Mouse (Mus musculus): ENCODE results near the gene Nfib.

Gene Nfib

DNA sequence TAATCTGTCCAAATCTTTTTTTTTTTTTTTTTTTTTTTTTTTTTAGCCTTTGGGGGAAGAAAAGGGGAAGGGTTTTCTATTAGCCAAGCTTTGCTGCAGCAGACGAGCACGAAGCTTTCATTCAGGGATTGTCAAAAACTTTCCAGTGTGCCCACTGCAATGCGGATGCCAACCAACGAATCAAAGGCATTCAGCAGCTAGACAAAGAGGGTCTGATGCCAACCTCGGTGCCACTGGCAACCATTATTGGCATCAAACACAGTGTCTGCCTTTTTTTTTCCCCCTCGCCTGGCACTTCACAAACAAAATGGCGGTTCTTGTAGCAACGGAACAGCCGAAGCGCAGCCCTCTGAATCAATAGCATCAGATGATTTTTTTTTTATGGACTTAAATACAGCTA is 210.7 kb downstream of the Nfib start:
- no peak for DNase-seq

DNA sequence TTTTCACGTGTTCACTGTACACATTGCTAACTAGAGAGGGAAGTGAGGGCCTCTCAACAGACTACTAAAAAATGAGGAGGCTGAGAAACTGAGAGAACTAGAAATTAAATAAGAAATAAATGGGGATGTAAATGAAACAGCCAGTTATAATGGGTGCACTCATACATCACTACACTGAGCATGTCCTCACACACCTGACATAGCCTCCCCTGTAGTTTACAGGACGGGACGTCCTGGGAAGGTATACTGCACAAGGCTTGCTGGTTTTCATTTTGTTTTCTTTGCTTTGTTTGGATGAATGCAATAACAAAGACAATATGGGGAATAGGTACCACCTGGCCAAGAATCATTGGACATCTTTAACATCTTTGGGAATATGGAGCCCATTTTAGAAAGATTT is 211.1 kb downstream of the Nfib start:
- no peak for DNase-seq

DNA sequence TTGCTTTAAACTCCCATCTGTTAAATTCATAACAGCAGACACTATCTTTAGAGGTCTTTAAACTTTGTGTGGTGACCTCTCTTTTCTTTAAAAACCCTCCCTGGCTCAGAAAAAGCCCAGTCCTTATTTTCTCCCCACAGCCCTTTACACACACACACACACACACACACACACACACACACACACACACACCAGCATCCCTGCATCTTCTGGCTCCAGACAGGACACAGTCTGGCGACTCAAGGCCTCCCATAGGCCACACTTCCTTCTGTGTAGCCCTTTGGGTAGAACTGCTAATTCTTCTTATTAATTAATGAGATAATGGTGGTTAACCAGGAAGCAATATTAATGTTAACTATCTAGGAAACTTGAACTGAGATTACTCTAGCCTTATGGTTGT is 211.7 kb downstream of the Nfib start:
- no peak for DNase-seq

DNA sequence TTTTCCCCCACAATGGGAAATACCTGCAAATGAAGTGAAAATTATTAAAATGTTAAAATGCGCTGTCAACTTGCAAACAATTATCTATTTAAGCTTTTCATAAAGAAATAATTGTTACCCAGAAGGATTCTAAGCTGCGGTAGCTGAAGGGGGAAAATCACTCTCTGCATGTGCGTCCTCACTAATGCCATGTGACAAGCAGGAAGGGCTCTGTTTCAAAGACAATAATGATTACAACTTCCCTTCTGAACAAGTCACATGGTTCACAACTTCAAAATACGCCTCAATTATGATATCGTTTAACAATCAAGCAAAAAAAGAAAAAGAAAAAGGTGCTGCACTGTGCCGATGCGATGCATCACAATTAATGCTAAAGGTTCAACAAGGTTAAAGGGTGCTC is 212.2 kb downstream of the Nfib start:
- no peak for DNase-seq

DNA sequence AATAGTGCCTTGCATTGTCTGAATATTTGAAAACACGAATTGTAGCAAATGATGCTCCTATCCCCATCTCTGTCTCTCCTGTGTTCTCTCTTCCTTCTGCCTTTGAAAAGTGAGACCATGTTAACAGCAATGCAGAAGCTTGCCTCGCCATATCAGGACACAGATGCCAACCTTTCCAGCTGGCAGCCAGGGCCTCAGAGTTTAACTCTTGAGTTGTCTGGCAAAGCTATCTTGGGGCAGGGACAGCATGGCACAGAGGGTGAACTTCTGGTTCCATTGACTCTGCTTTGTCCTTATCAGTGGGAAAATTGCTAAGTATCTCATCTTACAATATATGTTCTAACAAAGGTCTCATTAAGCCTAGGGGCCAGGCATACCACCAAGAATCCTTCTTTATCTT is 212.8 kb downstream of the Nfib start:
- no peak for DNase-seq

DNA sequence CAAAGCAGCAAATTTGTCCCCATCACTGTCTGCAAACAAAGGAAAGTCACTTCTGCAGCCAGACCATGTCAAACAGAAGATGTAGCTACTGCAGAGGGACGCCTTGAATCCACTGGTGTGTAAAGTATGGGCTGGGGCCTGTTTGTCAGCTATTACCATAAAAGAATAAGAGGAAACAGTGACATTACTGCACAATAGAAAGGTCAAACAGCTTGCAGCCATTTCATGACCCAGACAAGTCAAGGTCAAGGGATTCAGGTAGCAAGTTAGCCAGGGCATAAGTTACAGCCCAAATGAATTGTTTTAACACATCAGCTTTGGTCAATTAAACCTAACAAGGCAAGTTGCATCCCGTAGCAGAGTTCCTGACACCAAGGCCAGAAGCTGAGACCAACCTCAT is 215.6 kb downstream of the Nfib start:
- no peak for DNase-seq

DNA sequence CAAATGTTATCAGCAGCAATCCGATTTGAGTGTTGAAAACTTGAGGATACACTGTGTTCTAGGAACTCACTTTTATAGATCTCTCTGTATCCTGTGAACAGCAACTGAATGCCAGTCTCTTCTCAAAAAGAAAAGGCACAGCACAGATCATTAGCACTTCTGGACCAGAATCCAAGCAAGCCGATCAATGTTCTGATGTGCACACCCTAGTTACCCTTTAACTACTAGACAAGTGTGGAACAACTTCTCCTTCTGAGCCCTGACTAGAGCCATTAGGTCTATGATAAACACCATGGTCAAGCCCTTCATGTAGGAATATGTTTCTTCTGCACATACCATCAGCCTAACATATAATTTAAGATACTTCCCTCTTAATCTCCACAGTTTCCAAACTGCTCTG is 219.6 kb downstream of the Nfib start:
- peak in 1 of 2 experiments; percentile 25 for DNase-seq

DNA sequence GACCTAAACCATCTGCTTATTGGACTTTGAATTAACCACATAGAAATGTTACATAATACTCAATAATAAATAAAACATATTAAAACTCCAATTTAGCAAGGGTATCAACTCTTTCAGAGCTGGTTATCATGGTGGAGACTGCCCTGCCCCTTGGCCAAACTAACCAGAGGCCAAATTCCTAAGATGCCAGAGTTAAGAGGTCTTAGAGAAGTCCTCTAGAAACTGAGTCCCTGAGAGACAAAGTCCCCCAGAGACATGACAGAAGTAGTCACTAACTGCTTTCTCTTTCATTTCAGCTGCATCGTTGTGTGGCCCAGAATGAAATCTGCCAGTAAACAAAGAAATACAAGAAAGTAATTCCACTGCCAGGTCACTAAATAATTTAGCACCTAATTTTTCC is 221.7 kb downstream of the Nfib start:
- no peak for DNase-seq

DNA sequence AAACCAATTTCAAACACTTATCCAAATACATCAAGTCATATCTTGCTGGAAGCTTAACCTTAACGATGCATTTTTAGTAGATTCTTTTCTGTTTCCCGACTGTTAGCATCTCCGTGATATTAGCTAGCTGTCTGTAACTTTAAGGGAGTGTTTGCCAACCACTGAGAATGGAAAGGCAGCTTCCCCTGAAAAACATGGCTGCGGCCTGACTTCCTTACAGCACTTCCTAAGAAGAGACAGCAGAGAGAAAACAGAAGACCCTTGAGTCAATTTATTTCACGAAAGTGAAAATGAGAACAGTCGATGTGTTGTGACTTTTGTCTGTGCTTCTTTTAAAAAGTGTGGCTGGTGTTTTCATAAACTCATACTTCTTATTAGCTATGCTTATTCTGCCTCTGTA is 222.3 kb downstream of the Nfib start:
- no peak for DNase-seq

DNA sequence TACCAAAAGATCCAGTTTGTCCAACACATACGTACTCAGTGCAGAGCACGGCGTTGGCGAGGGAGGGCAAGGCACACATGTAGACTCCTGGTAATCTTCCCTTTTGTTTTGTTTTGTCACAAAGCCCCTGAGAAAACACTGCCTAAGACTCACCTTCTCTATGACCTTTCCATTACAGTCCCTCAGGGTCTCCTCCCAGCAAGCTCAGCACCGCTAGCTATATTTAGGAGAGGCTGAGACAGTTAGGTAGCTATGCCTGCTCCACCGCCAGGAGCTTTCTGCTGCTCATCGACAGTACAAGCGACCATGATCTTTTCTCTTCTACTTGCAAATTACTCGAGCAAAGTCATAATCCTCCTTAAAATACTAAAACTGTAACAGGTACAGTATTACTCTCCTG is 224.9 kb downstream of the Nfib start:
- DNase-seq = no peak

DNA sequence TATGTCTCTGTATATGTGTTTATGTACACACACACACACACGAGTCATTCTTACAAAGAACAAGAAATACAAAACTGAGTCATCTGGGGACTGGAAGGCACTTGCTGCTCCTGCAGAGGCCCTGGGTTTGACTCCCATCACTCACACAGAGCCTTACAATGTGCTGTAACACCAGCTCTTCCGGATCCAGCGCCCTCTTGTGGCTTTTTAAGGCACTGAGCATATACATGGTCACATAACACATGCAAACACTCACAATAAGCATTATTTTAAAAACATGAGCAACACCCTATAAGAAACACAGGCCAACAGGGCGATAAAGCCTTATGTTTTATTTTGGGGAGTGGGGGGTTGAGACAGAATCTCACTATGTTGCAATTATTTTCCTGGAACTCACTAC is 226.2 kb downstream of the Nfib start:
- no peak for DNase-seq

DNA sequence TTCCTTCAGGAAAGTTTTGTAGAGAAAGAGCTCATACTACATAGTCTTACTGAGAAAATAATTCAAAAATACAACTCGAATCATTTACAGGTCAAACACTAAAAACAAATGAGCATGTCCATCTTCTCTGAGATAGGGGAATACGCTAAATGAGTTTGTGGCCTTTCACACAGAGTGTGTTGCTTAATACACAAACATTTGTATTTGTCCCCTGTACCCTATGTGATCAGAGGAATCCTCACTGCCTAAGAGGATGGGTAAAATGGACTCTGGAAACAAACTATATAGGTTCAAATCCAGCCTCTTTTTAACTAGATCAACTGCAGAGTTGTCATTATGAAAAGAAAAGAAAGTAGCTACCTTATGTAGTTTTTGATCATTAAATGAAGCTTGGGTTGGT is 227.8 kb downstream of the Nfib start:
- DNase-seq = no peak

DNA sequence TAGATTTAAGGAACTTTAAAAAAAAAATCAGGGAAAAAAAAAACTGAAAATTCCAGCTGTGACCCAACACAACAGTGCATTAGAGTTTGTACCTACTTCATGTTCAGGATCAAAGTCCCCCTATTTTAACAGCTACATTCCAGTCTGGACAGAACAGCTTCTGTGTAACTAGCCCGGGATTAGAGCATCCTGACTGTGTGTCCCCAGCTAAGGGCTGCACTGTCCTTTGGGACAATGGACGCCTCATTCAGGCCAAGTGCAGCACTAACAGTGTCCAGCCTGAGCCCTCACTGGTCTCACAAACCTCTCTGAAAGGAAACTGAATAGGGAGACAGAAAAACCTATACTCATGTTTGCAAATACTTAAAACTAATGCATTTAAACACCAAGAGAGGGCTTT is 229.1 kb downstream of the Nfib start:
- no peak for DNase-seq

DNA sequence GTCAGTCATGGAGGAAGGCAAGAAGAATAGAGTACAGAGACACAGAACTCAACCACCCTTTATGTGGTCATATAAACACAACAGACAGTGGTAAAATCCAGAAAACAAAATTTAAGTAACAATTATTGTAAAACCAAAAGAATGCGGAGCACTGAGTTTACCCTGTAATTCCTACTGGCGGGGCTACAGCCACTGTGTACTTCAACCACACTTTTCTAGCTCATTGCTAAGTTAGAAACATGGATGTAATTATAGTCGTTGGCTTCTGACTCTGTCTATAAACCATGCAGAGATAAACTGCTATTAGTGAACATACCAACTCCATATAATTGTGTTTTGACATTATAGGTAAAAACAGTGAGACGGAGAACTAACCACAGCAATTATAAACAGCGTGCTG is 231.2 kb downstream of the Nfib start:
- no peak for DNase-seq

DNA sequence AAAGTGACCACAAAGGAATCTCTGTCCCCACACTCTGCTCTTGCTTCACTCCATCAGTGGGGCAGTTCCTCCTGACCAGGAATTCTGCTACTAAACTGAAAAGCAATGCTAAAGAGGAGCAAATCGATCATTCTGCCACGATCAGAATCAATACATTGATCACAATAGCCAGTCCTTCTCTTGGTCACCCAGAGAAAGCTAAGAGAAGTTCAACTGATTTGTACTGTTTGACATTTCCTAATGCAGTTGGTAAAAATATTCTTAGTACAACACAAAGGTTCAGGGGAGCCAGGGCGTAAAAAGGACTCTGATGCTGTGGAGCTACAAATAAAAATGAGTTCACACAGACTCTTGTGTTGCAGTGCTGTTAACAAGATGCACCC is 234.6 kb downstream of the Nfib start:
- no peak for DNase-seq

DNA sequence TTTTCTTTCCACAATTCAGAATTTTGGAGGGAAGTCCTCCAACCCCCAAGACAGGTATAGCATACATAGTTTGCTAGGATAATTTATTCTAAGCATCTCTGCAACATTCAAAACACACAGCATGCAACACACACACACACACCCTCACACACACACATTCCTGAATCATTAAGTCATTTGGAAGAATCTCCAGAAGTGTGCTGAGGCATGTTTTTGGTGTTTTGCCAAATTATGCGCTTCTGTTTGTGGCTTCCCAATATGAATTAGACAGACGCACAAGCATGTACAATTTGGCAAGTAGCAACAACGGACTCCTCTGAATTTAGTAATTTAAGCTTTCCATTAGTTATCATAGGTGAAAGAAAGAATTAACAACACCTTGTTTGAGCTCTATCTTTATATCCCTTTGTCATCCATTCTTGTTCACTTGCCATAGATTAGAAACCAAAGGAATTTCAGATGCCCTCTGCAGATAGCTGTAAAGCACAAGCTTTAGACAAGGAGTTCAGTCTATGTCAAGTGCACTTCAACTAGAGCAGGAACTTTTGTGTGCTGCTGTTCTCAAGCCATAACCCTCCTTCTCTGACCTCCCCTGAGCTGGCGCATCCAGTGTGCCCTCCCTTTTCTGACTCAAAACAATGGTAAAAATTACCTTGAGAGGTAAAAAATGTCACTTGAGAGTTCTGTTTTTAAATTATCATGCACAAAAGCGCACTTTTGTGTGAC is 235.2 kb downstream of the Nfib start:
- DNase-seq = no peak

DNA sequence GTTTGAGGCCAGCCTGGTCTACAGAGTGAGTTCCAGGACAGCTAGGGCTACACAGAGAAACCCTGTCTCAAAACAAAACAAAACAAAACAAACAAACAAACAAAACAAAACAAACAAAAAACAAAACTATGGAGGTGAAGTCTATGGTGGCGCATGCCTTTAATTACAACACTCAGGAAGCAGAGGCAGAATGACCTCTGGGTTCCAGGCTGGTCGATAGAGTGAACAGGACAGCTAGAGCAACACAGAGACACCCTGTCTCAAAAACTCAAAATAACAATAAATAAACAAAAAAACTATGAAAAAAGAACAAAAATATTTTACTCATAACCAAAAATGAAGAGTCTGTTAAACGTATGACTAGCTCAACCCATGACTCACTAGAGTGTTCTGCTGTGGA is 236.6 kb downstream of the Nfib start:
- DNase-seq = no peak

DNA sequence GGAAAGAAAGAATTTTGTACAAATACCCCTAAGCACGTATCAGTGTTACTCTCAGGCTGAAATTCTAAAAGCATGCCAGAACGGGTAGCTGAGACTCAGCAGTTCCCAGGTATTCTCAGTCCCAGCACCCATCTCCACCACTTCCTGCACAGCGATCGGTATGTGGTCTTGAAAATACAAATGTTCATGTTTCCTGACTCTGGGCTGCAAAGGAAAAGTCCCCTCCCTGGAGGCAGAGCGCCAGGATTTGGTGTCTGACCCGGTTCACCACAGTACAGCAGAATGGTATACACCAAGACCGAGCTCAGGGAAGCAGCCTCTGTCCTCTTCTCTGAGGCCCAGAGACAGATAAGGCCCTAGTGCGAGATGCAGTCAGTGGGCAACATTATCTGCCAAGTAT is 238.8 kb downstream of the Nfib start:
- DNase-seq = peak; percentile 53 to 63

DNA sequence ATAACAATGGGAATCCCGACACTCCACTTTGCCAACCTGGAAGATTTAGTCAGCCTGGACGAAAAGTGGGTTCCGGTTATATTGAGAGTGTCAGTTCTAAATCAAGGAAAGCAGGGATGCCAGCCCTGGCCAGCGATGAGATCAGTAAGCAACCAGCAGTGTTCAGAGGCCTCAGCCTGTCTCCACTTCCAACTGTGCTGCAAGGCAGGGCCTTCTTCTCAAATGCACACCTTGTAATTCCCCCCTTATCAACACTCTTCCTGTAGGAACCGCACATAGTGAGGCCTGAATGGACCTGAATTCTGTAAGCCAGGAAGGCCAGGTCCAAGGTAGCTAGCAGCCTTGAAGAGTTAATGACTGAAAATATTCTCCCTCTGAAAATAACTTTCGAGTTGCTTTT is 239.4 kb downstream of the Nfib start:
- DNase-seq = peak; percentile 43 to 50

DNA sequence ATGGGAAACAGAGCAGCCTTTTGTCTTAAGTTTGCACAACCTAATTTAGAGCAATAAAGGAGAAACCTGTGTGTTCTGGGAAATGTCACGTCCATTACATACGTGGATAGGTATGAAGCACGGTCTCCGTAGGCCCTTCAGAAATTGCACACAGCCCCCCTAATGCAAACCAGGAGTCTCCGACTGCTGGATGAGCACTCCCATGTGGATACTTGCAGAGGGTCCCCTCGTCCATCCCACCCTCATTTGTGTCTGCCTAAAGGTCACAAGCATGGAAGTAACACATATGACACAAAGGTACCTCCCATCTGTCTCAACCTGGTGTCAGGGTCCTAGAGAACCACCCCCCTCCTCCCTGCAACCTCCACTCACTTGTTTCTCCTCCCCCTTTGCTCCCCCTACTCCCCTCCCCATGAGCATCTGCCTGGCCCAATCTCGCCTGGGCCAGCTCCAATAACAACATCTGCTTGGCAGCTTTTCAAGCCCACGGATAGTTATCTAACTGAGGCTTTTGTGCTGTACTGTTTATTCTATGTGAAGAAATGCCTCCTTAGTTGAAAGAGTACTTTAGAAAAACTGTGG is 241.4 kb downstream of the Nfib start:
- peak; percentile 45 to 62 for DNase-seq

DNA sequence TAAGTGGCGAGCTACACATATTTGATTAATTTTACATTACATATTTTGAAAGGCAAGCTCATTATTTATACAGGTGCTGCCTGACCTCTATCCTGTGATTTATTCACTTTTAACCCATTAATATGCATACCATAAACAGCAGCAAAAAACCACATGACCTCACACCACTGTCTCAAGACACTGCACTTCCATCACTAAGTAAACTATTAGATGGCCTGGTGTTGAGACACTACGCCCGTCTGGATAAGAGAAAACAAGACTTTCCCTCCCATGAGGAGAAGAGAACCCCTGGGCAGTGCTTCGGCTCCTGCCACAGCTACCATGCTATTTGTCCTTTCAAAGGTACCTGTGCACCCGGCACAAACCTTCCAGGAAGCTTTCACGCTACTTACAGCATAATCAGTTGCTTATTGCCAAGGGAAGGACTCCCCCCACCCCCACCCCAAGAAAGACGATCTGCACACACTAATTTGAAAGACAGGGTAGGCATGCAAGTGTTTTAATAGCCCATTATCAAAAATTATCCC is 242.3 kb downstream of the Nfib start:
- DNase-seq = no peak

DNA sequence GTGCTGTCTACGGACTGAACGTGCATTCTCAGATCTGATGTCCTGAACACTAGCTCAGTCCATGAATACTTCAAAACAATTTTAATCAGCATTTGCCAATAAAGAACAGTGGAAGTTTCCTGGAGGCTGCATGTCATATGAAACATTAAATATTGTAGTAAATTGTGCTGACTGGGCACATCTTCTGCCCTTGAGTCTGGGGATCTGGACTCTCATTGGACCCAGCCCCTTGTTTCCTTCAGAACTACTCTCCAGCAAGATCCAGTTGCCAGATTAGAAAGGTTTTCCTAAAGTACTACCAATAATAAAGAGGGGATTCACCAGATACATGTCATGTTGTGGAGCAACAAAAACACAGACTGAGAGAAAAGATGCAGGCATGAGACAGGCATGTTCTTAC is 243.9 kb downstream of the Nfib start:
- DNase-seq = no peak

DNA sequence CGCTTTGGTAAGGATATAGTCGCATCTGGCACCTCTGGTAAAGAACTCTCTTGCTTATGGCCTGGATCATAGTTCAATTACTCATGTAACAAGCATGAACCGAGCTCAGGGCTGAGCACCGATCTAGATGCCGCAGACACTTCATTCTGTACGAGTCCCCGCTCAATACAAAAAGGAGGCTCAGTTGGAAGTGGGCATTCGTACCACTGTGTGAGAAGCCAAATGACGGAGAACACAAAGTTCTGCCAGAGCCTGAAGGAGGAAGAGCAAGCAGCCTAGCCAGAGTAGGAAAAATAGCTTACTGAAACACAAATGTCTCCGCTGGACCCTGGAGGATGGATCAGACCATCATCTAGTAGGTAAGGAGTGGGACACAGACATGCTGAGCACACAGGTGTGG is 246.7 kb downstream of the Nfib start:
- no peak for DNase-seq

DNA sequence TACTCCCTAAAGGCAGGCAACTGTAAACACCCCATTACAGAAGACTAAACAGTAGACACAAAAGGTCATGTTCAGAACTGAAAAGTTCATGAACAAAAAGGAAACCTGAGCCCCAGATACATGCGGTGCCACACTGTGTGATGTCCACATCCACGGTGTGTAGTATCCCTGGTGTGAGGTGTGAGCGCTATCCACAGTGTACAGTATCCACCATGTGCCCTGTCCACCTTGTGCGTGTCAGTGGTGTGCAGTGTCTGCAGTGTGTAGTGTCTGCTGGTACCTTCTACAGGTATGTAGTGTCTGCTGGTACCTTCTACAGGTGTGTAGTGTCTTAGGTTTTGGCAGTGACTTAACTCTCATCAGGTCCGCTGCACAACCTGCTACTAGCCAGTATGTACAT is 248.6 kb downstream of the Nfib start:
- DNase-seq = no peak

DNA sequence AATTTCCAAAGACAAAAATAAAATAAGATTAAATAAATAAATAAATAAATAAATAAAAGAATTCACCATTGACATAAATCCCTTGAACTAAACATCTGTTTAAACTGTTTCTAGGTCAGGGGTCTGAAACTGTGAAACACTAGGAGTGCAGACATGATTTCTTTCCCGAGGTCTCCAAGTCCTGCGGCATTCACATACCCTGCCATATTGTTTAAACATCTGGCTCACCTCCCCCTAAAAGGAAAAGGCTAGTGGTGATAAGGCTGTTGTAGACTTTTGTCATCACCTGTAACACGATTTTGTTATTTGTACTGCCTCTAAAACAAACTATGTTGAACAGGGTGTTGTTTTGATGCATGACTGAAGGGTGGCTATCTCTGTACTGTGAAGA is 249.2 kb downstream of the Nfib start:
- no peak for DNase-seq

All from kidney, adult 8-10 months (tissue).